Mouse (Mus musculus) C3H10T1/2 (cell line): Measurements from ENCODE around the gene Sox30. TPM values are rescaled to one million over a fixed set of nuclear protein-coding genes. Genes with fewer than 3 reads are reported as not detected.

Experiments used
- polyA plus RNA-seq, 2 experiments: library from polyadenylated mRNA; unstranded; fragments of >200 nt; fragmentation: generic; extraction: Trizol; gene quantifications; one replicate each; pipeline ENCODE4 v1.2.1; 2012; ENCODE audit warnings: missing spikeins in 2 of 2

Sox30 gene
- under 1 TPM; 0.06 to 0.66 TPM for polyA plus RNA-seq

DNA sequence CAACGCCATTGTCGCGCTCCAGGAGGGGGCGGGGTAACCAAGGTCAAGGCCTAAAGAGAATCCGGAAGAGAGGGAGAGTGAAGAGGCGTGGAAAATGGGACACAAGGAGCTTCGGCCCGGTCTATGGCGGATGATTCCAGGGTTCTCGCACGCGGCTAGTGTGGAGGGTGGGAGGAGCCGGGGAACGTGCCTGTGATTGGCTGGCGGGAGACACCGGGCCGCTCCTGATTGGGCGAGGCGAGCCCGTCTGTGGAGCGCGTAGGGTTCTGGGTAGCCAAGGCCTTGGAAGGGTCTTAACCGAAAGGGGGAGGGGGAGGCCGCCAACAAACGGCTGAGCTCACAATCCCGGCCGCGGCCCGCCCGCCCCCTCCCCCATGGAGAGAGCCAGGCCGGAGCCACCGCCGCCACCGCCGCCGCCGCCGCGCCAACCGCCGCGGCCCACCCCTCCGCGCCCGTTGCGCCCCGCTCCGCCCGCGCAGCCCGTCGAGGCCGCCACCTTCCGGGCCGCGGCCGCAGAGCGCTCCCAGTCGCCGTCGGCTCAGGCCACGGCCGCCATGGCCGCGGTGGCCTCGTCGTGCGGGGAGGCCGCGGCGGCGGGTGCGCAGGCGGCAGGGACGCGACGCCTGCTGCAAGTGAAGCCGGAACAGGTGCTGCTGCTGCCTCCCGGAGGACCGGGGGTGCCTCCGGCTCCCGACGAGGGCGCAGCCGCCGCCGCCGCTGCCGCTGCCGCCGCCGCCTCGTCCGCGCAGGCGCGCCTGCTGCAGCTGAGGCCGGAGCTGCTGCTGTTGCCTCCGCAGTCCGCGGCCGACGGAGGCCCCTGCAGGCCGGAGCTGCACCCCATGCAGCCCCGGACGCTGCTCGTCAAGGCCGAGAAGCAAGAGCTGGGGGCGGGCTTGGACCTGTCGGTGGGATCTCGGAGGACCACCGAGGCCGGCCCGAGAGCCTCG, at the start of gene Sox30:
Gene Sox30, plus strand, starts transcription at position 365 of the 947 bp plus-strand sequence.

DNA sequence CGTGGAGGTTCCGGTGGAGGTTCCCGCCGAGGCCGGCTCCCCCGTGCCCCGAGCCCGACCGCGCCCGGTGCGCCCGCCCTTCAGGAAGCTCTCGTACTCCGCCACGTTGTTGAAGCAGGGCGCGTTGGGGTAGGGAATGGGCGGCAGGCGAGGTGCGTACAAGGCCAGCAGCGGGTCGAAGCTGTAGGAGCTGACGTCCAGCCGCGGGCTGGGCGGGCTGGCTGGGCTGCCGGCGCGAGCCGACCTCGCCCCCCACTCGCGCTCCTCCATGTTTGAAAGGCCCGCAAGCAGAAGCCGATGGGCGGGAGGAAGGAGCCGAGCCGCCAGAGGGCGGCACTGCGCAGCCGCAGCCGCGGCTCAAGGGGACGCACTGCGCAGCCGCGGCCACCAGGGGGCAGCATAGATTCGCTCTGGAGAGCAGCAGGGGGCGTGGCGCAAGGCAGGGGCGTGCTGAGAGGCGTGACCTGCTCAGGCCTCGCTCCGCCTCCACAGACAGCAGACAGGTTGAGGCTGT, 35.4 kb upstream of the Sox30 start, which contains the start of gene Lsm11:
Gene Lsm11, minus strand, starts transcription at position 293 of the 514 bp plus-strand sequence.

DNA sequence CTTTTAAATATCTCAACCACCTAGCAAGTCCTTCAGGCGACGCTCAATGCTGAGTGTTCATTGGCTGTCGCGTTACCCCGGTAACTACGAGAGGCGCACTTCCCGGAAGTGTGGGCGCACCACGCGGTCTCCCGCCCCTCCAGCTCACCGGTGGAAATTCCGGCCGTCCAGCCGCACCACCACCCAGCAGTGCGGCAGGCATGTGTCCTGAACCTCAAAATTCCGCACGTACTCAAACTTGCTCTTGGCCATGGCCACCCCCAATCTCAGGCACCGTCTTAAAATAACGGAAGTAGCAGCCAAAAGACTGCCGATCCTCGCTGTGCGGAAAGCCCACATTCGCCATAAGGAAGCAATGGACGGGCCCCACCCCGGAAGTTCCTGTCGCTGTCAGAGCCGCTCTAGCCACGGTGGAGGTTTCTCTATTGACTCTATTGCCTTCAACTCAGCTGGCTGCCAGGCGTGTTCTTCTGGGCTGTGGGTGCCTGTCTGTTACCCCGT, 24.9 kb upstream of the Sox30 start, which contains the start of gene Thg1l:
Gene Thg1l, minus strand, starts transcription at position 368 of the 501 bp plus-strand sequence.

DNA sequence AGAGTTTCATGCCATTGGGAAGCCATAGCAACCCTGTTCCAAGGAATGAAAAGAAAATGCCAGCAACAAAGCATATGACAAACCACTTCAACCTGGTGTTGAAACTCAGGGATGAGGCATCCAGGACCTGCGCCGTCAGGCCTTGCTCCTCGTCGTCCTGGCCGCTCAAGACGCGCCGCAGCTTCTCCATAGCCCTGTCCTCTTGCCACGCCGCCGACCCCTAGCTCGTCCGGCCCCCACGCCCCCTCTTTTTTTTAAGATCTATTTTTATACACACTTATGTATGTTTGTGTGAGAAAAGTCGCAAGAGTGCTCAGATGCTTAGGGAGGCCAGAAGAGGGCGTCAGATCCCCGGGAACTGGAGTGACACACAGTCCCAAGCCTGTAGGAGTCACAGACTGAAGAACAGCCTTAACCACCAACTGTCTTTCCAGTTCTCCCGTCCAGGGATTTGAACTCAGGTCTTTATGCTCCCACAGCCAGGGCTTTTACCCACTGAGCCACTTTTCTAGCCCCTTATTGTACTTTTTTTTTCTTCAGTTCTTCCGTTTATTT, 72.1 kb downstream of the Sox30 start, which contains the start of gene Gm12166:
Gene Gm12166, minus strand, starts transcription at position 217 of the 555 bp plus-strand sequence.

DNA sequence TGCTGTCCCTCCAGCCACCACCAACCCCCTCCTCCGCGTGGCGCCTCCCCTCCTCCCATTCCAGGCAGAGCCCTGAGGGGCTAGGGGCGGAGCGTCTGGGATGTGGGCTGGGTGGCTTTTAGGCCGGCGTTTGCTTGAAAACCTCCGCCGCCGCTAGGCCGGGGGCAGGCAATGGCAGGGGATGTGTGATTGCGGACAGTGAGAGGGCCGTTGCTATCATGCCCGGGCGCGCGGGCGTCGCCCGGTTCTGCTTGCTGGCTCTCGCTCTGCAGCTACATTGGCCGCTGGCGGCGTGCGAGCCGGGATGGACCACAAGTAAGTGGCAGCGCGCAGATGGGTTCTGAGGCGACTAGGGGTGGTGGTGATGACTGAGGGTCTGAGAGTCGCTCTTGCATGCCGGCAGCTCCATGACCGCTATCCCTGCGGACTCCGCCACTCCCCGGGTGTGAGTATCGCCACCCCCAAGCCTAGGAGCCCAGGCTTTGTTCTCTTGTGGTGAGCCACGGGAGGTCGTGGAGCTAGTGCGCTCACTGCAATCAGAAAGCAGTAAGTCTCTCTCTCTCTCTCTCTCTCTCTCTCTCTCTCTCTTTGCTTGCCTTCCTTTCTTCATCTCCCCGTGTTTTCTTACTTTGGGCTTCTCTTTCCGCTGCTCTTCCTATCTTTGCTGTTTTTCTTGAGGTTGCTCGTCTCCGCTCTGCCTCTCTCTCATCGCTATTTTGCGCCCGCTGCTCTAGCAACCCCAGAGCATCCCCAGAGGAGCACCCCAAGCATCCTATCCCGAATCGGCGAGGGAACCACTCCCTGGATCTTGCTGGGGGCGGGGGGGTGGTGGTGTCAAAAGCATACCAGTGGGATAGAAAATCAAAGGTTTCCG, 76.0 kb downstream of the Sox30 start, which contains the start of gene Adam19:
Gene Adam19, plus strand, starts transcription at position 97 of the 874 bp plus-strand sequence.

Other genes starting within 250 kb of the Sox30 start
- gene Clint1, start 128.3 kb upstream of the Sox30 start, polyA plus RNA-seq: 10 to 100 TPM in 1 of 2 experiments, 1 to 10 TPM in 1; 3.5 to 27.9 TPM
- gene Lsm11, start 35.4 kb upstream of the Sox30 start, polyA plus RNA-seq: 10 to 100 TPM in 1 of 2 experiments, 1 to 10 TPM in 1; 3.4 to 15.6 TPM
- gene Thg1l, start 24.8 kb upstream of the Sox30 start, polyA plus RNA-seq: 10 to 100 TPM; 14.5 TPM
- 1 to 10 TPM; 2.0 to 2.5 TPM for gene Gm12166, start 72.0 kb downstream of the Sox30 start, polyA plus RNA-seq
- gene Adam19, start 75.7 kb downstream of the Sox30 start, polyA plus RNA-seq: 10 to 100 TPM in 1 of 2 experiments, under 1 TPM in 1; 0.83 to 18.5 TPM
- not detected for gene Nipal4, start 186.2 kb downstream of the Sox30 start, polyA plus RNA-seq